Mouse (Mus musculus): ENCODE data around the gene Krt34. TPM values are rescaled to one million over a fixed set of nuclear protein-coding genes. Genes with fewer than 3 reads are reported as not detected.

Gene Krt34
- polyA plus RNA-seq, 1 experiment from 2014 or later = not detected

DNA sequence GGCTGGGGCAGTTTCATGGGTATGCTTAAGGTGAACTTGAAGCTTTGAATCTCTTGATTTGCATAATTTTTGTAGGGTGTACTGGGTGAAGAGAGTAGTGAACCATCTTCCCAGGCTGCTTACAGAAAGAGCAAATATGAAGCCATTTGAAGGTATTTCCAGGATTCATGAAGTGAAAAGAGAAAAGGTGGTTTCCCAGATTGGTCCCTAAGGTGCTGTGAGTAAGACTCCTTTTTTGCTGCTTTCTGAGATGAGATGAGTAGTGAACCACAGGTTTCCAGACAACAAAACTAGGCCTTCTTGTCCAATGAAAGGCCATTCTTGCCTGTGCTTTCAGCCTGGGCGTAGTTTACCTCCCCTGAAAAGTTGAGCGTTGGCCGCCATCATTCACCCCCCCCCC, 52.8 kb downstream of the Krt34 start:
- Histone ChIP-seq H3K4me3 (ENCODE audit: low read depth, low read length) (no peak overlapping the region), H3K9me3 (ENCODE audit: control insufficient read depth, low read length) (no peaks in the 10 kb centered on the region), H3K27ac (ENCODE audit: low read depth, low read length) (no peak overlapping the region), H3K4me1 (replicated peaks; ENCODE audit: control insufficient read depth, insufficient read depth, low read length) (no peaks in the 10 kb centered on the region), H3K36me3 (ENCODE audit: control insufficient read depth, insufficient read depth, low read length) (no peaks in the 10 kb centered on the region), H3K9ac (ENCODE audit: low read depth, low read length) (no peak overlapping the region), H3K27me3 (replicated peaks; ENCODE audit: control insufficient read depth, insufficient read depth, low read length) (no peaks in the 10 kb centered on the region), H3K4me2 (no peak overlapping the region)
- 89% methylated on average over 3 of the region's 3 CpGs for WGBS
- ATAC-seq (replicated peaks; ENCODE audit: low FRiP score) = no peak
- DNase-seq (ENCODE audit: low spot score) = no peak

Other genes starting within 250 kb of the Krt34 start
- not detected in 2 replicates for gene Gm11596, start 248.1 kb downstream of the Krt34 start, polyA plus RNA-seq (2014; fragmentation: Nextera tagmentation; extraction: Ambion mirVana)
- not detected in 2 replicates for gene Gm11569, start 242.6 kb downstream of the Krt34 start, polyA plus RNA-seq (2014; fragmentation: Nextera tagmentation; extraction: Ambion mirVana)
- gene Gm11554, start 237.1 kb downstream of the Krt34 start, polyA plus RNA-seq (2014; fragmentation: Nextera tagmentation; extraction: Ambion mirVana) = not detected in 2 replicates
- not detected in 2 replicates for gene Krtap4-13, start 231.7 kb downstream of the Krt34 start, polyA plus RNA-seq (2014; fragmentation: Nextera tagmentation; extraction: Ambion mirVana)
- not detected in 2 replicates for gene Gm11564, start 225.9 kb downstream of the Krt34 start, polyA plus RNA-seq (2014; fragmentation: Nextera tagmentation; extraction: Ambion mirVana)
- not detected in 2 replicates for gene 2300003K06Rik, start 203.5 kb downstream of the Krt34 start, polyA plus RNA-seq (2014; fragmentation: Nextera tagmentation; extraction: Ambion mirVana)
- gene Krtap4-16, start 189.9 kb downstream of the Krt34 start, polyA plus RNA-seq (2014; fragmentation: Nextera tagmentation; extraction: Ambion mirVana) = not detected in 2 replicates
- gene Gm11568, start 183.6 kb downstream of the Krt34 start, polyA plus RNA-seq (2014; fragmentation: Nextera tagmentation; extraction: Ambion mirVana) = not detected in 2 replicates
- not detected in 2 replicates for gene Gm11559, start 177.1 kb downstream of the Krt34 start, polyA plus RNA-seq (2014; fragmentation: Nextera tagmentation; extraction: Ambion mirVana)
- gene Krtap9-1, start 168.2 kb downstream of the Krt34 start, polyA plus RNA-seq (2014; fragmentation: Nextera tagmentation; extraction: Ambion mirVana) = not detected in 2 replicates
- gene Gm11567, start 162.4 kb downstream of the Krt34 start, polyA plus RNA-seq (2014; fragmentation: Nextera tagmentation; extraction: Ambion mirVana) = not detected in 2 replicates
- gene Krtap31-1, start 133.6 kb downstream of the Krt34 start, polyA plus RNA-seq (2014; fragmentation: Nextera tagmentation; extraction: Ambion mirVana) = not detected in 2 replicates
- gene Gm11565, start 126.8 kb downstream of the Krt34 start, polyA plus RNA-seq (2014; fragmentation: Nextera tagmentation; extraction: Ambion mirVana) = not detected in 2 replicates
- gene Krtap31-2, start 105.3 kb downstream of the Krt34 start, polyA plus RNA-seq (2014; fragmentation: Nextera tagmentation; extraction: Ambion mirVana) = not detected in 2 replicates
- not detected in 2 replicates for gene Krtap9-5, start 93.1 kb downstream of the Krt34 start, polyA plus RNA-seq (2014; fragmentation: Nextera tagmentation; extraction: Ambion mirVana)
- gene Krtap29-1, start 62.5 kb downstream of the Krt34 start, polyA plus RNA-seq (2014; fragmentation: Nextera tagmentation; extraction: Ambion mirVana) = not detected in 2 replicates
- gene Krtap16-1, start 55.0 kb downstream of the Krt34 start, polyA plus RNA-seq (2014; fragmentation: Nextera tagmentation; extraction: Ambion mirVana) = not detected in 2 replicates
- gene Krtap17-1, start 47.6 kb downstream of the Krt34 start, polyA plus RNA-seq (2014; fragmentation: Nextera tagmentation; extraction: Ambion mirVana) = not detected in 2 replicates
- gene Krt33a, start 25.3 kb downstream of the Krt34 start, polyA plus RNA-seq (2014; fragmentation: Nextera tagmentation; extraction: Ambion mirVana) = not detected in 2 replicates
- not detected in 2 replicates for gene Krt33b, start 11.7 kb downstream of the Krt34 start, polyA plus RNA-seq (2014; fragmentation: Nextera tagmentation; extraction: Ambion mirVana)
- gene Krt31, start 9.0 kb upstream of the Krt34 start, polyA plus RNA-seq (2014; fragmentation: Nextera tagmentation; extraction: Ambion mirVana) = not detected in 2 replicates
- gene Krt32, start 46.7 kb upstream of the Krt34 start, polyA plus RNA-seq (2014; fragmentation: Nextera tagmentation; extraction: Ambion mirVana) = not detected in 2 replicates
- gene Krt35, start 54.7 kb upstream of the Krt34 start, polyA plus RNA-seq (2014; fragmentation: Nextera tagmentation; extraction: Ambion mirVana) = not detected in 2 replicates
- not detected in 2 replicates for gene Krt36, start 64.1 kb upstream of the Krt34 start, polyA plus RNA-seq (2014; fragmentation: Nextera tagmentation; extraction: Ambion mirVana)
- 0.14 TPM in 1 of 2 replicates, not detected in the other for gene Krt13, start 80.0 kb upstream of the Krt34 start, polyA plus RNA-seq (2014; fragmentation: Nextera tagmentation; extraction: Ambion mirVana)
- 0.25 TPM in 1 of 2 replicates, not detected in the other for gene Krt15, start 94.4 kb upstream of the Krt34 start, polyA plus RNA-seq (2014; fragmentation: Nextera tagmentation; extraction: Ambion mirVana)
- 9.6 and 12.4 TPM in 2 replicates for gene Krt19, start 107.1 kb upstream of the Krt34 start, polyA plus RNA-seq (2014; fragmentation: Nextera tagmentation; extraction: Ambion mirVana)
- not detected in 2 replicates for gene Krt9, start 151.7 kb upstream of the Krt34 start, polyA plus RNA-seq (2014; fragmentation: Nextera tagmentation; extraction: Ambion mirVana)
- gene Krt14, start 166.0 kb upstream of the Krt34 start, polyA plus RNA-seq (2014; fragmentation: Nextera tagmentation; extraction: Ambion mirVana) = 2.1 and 2.3 TPM in 2 replicates
- not detected in 2 replicates for gene Krt16, start 207.3 kb upstream of the Krt34 start, polyA plus RNA-seq (2014; fragmentation: Nextera tagmentation; extraction: Ambion mirVana)
- 0.32 and 0.42 TPM in 2 replicates for gene Krt17, start 219.5 kb upstream of the Krt34 start, polyA plus RNA-seq (2014; fragmentation: Nextera tagmentation; extraction: Ambion mirVana)
- gene Krt42, start 228.3 kb upstream of the Krt34 start, polyA plus RNA-seq (2014; fragmentation: Nextera tagmentation; extraction: Ambion mirVana) = not detected in 2 replicates

All from liver, embryonic 11.5 days (tissue).